Mouse (Mus musculus) c-Kit-positive CD71-negative TER-119-negative erythroid progenitor cells, embryonic 14.5 days (primary cell): ENCODE measurements around the gene Galnt15.

Experiments used
- DNase-seq: peaks from one replicate; pipeline ENCODE4 v3.0.0-alpha.2; 2013; ENCODE audit warnings: low read depth

The Galnt15 gene

DNA sequence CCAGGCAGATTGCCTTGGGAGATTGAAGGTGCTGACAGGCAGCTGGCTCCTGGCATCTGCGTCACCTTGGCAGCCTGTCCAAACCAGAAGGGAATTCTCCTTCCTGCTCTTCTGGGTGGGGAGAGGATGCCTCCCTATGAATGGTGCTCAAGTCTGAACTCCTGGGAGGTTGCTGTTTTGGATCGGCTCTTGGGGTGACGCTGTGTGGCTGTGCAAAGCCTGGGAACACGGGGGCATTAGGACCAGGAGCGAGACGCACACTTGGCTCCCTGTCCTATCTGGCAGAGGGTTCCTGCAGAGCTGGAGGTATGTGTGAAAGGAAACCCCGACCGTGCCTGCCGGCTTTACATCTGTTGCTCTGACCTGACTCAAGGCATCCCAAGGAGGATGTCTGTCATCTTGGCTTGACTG is at the start of gene Galnt15:
Galnt15 (plus strand) TSS at position 309 of the 411 bp plus-strand sequence.
- no peak for DNase-seq

DNA sequence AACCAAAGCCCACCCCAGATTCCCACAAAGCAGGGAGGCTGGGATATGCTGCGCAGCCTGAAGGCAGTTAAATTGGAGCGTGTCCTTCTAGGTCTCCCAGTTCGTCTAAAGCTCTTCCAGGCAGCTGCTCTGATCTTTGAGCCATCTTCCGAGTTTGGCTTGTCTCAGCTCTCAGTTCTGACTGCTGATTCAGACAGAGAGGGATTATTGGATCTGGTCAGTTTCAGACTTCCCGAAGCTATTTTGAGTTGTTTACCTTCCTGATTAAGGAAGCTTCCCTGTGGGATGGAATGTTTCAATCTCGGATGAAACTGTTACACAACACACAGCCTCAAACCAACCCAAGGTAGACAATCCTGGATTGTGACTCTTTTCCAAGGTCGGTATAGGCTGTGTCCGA is 34.8 kb upstream of the Galnt15 start:
- DNase-seq, result no peak

DNA sequence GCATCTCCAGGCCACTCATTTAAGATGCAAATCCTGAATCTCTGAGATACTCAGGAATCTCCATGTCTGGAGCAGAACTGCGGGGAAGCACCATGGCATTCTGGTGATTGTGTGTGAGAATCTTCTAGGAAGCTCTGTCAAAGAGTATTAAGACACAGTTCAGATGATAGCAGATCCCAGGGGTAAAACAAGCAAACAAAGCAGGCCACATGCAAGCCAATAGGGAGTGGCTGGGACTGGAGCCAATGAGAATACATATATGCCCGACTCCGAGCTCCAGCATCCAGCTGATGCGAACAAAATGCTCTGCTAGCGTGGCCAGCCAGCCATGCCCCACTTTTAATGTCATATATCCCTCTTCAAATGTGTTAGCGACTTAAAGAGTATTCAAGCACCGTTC is 27.8 kb upstream of the Galnt15 start:
- no peak for DNase-seq

DNA sequence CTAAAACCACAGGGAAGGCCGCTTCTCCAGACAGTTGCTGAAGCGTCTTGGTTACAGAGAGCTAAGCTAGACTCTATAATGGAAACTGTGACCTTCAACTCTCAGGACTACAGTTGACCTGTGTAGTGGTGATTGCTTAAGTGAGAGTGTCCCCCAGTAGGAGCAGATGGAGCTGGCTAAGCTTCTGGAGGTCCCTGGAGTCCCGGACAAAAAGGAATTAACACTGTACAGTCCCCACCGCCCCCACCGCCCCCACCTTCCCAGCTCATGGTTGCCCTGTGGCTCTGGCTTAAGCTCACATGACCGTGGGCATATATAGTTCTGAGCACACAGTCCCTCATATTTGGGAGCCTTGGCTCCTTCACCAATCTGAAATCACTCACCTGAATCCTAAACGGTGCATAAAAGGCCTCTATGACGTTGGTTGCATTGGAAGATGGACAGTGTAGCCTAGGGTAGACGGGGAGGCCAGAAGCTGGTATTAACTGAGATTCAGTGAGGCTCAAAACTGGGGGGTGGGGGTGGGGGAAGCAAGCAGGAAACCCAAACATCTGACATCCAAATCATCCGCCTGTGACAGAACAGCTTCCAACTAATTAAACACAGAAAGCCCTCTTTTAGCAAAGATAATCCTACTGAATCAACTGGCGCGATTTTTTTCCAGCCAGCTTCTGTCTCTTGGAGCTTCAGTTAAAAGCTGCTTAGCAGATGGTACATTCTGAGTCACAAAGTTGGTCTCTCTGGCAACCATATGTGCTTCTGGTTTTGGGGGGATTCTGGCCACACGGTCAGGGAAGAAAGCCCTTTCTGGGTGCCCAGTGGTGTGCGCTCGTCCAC is 26.1 kb upstream of the Galnt15 start:
- DNase-seq, result no peak

DNA sequence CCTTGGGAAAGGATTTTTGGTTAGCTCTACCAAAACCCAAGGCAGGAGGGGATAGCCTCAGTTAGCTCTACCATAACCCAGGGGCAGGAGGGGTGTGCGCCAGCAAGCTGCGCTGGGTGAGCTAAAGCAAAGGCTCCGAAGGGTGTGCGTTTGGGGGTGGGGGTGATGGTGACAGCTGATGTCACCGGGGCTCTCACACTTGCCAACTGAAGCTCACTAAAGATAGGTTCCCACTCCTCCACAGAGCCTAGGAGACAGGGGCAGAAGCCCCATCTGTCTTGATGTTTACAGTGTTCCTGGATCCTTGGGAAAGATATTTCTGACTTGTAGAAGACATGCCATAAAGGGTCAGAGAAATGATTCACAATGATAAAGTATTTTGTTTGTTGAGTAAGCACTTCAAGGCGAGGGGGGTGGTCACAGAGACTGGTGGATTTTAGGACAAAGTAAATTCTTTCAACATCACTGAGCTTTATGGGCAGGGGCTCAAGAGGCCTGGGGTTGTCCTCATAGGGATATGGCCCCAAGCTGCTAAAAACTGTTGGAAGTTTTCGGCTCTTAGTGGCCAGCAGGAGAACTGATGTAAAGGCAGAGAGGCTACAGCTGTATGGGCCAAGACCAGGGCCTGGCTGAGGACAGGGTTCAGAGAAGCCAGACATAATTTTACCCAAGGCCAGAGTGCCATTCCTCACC is 24.7 kb upstream of the Galnt15 start:
- no peak for DNase-seq

DNA sequence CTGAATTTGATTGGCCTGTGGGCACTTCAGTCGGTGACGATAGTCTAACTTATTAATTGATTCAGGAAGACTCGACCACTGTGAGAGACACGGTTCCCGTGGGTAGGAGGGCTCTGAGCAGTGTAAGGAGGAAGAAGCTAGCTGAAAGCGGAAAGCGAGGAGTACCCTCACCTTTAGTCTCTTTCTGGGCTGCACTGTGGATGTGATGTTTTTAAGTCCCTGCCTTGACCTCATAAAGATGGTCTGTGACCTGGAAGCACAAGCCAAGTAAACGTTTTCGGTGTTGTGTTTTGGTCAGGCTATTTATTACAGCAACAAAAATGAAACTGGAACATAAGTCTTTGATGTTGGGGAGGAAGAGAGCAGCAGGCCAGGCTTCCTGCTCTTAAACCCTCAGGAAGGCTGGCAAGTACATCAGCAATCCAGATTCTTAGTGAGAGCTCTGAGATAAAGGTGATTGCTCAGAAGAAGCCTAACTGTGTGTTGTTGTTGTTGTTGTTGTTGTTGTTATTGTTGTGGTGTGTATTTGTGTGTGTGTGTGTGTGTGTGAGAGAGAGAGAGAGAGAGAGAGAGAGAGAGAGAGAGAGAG is 23.0 kb upstream of the Galnt15 start:
- DNase-seq, result no peak

DNA sequence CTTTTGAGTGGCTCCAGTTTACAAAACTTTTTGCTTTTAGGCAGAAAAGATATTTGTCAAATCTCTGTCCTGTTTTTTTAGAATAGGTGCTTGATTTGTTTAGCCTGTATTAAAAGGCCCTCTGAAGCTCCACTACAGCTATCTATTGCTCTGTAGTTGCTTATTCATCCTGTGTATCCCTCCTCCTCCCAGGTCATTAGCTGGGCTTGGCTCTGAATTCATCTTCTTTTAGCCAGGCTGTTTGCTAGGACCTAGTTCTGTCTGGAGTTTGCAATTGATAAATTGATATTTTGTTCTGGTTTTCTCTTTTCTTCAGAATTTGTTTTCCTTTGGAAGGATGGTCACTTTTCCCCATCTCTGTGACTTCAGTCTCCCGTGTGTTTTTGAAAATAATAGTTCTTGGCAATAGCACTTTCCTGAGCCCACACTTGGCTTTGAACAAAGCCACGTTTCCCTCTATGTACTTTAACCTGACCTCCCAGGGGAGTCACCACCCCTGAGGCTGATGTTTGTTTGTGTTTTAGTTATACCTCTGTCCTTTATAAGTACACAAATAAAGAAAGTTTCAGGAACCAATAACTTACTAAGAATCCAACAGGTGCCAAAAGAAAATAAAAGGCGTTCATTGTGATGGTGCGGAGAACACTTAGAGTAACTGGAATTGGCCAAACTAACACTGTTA is 21.0 kb upstream of the Galnt15 start:
- no peak for DNase-seq

DNA sequence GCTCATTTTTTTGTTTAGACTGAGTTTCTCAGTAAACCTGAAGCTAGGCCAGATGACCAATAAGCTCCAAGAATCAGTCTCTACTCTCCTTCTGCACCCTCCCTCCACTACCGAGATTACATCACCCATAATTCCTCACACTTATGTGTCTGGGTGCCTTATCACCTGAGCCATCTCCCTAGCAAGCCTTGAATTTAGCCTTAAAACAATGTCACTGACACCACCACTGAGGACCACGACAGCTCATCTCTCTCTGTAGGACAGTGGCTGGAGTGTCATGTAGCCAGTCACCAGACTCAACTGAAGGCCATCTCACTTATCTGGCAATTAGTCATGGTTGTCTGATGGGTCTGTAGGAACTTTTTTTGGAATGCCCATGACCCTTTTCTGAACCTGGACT is 19.1 kb upstream of the Galnt15 start:
- DNase-seq, result no peak

DNA sequence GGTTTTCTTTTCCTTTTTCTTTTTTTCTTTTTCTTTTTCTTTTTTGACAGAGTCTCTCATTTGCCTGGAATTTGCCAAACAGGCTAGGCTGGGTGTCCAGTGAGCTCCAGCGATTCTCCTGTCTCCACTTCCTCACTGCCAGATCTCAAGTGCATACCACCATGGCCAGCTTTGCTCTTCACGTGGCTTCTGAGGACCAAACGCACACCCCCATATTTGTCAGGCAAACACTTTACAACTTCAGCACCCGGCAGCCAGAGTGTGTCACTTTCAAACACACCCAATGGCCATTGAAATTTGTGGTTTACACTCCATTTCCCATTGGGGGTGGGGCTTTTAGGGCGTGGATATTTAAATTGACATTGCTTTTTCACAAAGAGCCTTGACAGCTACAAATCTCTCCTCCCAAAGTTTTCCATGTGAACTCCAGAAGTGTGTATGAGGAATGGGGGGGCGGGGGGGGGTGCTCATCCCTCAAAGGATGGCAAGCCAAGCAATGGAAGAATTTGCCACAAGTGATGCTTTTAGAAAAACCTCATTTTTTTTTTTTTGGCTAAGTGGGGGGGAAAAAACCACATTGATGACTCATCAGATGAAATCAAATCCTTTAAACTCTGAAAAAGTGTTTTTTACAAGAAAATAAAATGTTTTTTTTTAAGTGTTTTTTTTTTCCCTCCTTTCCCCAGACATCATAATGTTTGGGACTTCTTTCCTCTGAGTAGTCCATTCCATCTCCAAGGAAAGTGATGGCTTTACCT is 17.1 kb upstream of the Galnt15 start:
- DNase-seq, result no peak

DNA sequence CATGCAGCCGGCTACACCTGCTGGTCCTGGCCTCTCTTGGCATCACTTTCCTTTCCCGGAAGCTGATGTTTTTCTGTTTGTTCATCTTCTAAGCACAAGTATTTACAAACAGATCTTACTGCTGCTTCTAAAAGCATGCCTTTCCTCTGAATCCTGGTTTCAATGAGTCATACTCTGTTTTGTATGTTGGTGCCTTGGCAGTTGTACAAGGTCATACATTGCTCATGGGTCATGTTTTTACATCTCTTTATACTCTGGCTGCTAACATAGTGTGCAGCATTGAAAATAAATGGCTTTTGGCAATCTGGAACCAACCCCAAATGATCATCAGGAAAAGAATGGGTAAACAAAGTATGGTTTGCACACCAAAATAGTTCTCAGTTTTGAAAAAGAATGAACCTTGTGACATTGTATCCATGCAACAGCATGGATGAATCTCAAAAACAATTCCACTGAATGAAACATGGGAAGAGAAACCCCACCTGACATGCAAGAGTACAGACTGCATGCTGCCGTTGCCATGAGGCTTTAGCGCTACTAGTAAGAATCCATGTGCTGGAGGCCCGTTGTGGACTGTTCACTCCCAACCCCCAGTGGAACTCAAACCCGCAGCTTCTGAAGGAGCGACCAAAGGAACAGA is 13.5 kb upstream of the Galnt15 start:
- DNase-seq, result no peak

DNA sequence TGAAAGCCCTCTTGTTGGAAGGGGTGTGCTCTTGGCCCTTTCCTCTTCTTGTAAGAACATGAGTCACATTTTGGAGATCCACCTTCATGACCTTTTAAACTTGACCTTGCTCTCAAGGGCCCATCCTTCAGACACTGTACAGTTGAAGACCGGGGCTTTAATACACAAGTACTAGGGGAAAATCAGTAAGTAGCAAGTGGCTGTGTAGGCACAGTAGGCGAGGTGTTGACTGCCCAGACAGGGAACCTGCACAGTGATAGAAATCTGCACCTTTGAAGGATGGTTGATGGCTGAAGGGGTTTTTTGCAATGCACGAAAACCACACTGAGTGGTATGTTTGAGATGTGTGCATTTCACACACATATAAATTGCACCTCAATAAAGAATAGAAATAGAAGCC is 12.3 kb upstream of the Galnt15 start:
- no peak for DNase-seq

DNA sequence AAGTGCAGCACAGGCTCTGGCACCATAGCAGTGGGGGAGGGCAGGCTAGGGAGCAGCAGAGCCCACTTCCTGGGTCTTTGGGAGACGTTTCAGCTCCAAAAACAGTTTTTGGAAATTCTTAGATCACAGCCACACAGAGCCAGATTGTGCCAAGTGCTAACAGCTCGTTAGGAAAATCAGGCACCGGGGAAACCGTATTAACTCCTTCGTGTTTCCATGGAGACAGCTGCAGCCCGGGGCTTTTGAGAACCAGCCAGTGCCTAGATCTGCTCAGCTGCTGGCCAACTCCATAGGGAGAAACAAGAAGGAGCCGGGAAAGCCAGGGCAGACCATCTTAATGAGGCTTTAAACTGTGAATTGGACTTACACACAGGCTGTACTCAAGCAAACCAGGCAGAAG is 11.9 kb upstream of the Galnt15 start:
- DNase-seq, result no peak

DNA sequence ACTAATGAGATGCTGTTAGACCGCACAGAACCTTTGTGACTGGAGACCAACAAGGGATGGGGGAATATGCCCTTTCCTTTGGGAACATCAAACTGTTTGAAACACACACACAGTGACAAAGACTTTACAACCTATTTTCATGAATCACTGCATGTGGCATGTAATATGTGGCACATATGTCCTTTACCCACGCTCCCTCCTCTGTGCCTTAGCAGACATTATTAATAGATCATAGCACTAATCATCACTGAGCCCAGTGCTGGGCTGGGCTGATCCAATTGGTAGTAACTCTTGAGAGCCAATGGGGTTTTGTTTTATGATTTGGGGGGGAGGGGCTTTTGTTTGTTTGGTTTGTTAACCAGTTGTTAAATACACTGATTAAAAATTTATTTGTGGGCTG is 11.3 kb upstream of the Galnt15 start:
- DNase-seq, result no peak

DNA sequence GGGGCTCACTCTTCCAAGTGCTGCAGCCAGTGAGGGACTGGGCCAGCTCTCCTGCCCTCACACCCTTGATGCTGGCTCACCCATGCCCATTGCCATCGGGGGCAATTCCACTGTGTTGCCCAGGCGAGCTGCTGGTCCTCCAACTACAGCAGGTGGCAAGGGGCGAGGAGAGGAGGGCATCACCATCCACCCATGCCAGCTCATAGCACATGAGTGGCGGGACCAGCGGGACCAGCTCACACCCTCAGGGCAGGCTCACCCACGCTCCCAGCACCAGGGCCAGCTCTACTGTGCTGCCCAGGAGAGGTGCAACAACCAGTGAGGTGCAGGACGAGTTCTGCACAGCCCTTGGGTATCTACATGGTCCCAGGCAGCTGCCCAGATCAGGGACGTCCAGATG is 9.7 kb upstream of the Galnt15 start:
- DNase-seq, result no peak

DNA sequence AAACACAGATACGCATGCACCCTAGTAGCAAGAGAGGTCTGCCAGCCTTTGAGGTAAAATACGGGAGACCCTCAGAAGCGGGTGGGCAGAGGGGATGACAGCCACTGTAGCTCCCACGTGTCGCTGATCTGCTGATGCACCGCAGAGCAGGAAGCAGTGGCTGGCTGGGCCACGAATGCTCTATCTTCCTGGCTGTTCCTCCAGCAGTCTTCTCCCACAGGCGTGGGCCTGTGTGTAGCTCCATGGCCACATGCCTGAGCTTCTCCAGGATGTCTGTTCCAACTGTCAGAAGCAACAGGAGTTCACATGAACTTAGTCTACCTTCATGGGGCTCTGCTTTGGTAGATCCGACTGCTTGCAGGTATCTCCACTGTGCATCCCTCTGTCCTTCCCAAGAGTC is 6.8 kb upstream of the Galnt15 start:
- no peak for DNase-seq

DNA sequence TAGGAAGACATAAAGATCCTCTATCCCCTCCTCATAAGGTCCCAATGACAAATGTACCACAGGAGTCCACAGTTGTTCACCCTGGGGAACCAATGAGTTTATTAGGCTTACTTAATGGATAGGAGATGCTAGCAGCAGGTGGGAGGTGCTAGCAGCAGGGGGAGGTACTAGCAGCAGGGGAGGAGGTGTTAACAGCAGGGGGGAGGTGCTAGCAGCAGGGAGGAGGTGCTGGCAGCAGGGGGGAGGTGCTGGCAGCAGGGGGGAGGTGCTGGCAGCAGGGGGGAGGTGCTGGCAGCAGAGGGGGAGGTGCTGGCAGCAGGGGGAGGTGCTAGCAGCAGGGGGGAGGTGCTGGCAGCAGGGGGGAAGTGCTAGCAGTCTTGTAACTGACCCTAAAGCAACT is 6.3 kb upstream of the Galnt15 start:
- DNase-seq, result peak; percentile 25

DNA sequence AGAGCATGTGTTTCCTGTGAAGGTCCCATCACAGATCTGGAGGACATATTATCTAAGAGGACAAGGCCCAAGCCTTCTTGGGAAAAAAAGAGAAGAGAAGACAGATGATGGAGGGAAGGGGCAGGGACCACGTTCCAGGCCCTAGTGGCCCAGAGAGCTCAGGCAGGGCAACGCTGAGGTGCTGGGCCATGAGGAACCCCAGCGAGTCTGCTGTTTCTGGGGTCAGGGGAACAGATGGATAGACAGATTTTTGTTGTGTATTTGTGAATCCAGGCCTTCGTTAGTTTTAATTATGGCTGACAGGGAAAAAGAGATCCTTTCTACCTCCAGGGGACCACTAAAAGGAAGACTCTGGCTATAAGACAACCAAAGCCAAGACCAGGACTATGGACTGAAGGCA is 4.9 kb upstream of the Galnt15 start:
- no peak for DNase-seq

DNA sequence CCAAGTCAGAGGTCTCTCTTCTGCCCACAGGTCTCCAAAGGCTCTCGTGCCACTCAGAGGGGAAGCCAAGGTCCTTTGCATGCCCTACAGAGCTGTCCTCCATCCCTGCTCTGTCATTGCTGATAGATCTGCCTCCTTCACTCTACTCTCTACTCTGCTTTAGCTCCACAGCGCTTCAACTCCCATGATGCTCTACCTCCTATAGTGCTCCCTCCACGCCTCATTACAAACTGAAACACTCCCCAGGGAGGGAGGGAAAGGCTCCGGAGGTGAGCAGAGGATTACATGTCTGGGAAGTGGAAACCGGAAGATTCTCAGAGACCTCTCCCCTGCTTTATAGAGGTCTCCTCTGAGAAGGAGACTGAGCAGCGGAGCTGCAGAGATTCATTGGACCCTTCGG is 1.6 kb upstream of the Galnt15 start:
- DNase-seq, result no peak

DNA sequence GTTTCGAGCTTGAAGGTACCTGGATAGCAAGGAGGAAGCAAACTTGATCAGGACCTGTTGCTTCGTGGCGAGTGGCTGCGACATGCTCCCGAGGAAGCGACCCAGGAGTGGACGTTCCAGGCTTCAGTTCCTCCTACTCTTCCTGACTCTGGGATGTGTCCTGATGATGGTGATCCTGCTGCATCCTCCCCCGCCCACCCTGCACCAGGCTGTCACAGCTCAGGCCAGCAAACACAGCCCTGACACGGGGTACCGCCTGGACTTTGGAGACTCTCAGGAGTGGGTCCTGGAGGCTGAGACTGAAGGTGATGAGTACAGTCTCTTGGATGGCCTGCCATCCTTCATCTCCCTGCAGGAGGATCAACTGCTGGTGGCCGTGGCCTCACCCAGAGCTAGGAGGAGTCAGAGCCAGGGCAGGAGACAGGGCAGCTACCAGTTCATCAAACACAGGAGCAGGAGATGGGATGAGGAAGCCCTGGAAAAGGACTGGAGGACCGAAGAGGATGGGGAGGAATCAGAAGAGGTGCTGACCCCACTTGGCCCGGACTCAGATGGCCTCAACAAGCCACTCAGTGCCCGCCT is 713 bp downstream of the Galnt15 start:
- DNase-seq, result no peak

DNA sequence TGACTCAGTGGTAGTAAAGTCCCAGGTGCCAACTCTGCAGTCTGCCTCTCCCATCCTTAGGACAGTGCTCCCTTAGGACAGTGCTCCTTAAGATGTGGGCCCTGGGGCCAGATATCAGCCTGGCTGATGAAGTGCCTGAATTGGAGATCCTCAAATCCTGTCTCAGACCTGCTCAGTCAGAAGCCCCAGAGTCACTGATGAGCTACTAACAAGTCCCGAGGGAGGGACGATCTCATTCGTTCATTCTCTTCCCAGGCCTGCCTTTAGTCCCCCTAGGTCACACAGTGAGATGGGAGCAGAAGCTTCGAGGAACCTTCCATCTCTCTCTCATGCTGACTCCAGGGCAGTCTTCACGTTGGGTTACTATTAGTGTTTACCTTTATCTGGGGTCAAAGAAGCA is 1.3 kb downstream of the Galnt15 start:
- DNase-seq, result no peak

DNA sequence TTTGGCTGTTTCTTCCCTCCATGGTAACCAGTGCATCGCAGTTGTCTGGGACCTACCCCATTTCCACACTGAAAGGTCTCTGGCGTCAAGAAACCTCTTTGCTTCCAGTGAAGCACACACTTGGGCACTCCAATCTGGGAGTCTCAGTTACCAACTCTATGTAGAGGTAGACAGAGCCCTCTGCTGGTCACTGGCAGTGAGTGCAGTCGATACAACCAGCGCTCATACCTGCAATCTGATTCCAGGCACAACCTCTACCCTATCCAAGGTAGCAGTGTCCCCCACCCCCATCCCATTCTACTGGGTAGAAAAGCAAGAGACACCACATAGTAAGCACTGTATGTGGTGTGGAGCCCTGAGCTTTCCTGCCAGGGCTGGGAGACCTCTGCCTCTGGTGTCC is 3.7 kb downstream of the Galnt15 start:
- peak; percentile 32 for DNase-seq
